Mouse (Mus musculus) embryonic facial prominence, embryonic 10.5 days (tissue): Measurements from ENCODE around the gene Ucp3. TPM values are rescaled to one million over a fixed set of nuclear protein-coding genes. Genes with fewer than 3 reads are reported as not detected.

Experiments
- DNase-seq: peaks from one replicate; pipeline ENCODE4 v3.0.0-alpha.2; 2017; ENCODE audit warnings: low spot score
- H3K27ac ChIP-seq: fragments of 300-500 bp; sonication (generic); replicated peaks from 2 replicates; pipeline ENCODE4 v1.5.1; 2016; ENCODE audit warnings: mild to moderate bottlenecking
- H3K27me3 ChIP-seq: fragments of 300-500 bp; sonication (generic); replicated peaks from 2 replicates; pipeline ENCODE4 v1.6.1; 2016; ENCODE audit warnings: low read depth, mild to moderate bottlenecking; ENCODE audit not compliant: poor library complexity, severe bottlenecking
- H3K36me3 ChIP-seq: fragments of 300-500 bp; sonication (generic); replicated peaks from 2 replicates; pipeline ENCODE4 v1.6.1; 2016; ENCODE audit warnings: mild to moderate bottlenecking, moderate library complexity
- H3K4me1 ChIP-seq: fragments of 300-500 bp; sonication (generic); 2 replicates; pipeline ENCODE4 v1.6.1; 2016
- H3K4me3 ChIP-seq: fragments of 300-500 bp; sonication (generic); 2 replicates; pipeline ENCODE4 v1.5.1; 2016; ENCODE audit warnings: mild to moderate bottlenecking, moderate library complexity
- H3K9me3 ChIP-seq: fragments of 300-500 bp; sonication (generic); 2 replicates; pipeline ENCODE4 v1.6.1; 2016; ENCODE audit warnings: mild to moderate bottlenecking
- WGBS: fragments of 180-500 bp; shearing (Covaris S2); methylation state at CpG from one replicate; pipeline ENCODE4 v1.1.7; 2016; 5-methylcytosine and 5-hydroxymethylcytosine counted together
- polyA plus RNA-seq: library from polyadenylated mRNA; unstranded; fragments of >200 nt; fragmentation: Nextera tagmentation; extraction: Ambion mirVana; gene quantifications from 2 replicates; pipeline ENCODE4 v1.2.1, GENCODE M21; 2016

Gene Ucp3
- polyA plus RNA-seq, 1 experiment from 2014 or later = 0.11 TPM

DNA sequence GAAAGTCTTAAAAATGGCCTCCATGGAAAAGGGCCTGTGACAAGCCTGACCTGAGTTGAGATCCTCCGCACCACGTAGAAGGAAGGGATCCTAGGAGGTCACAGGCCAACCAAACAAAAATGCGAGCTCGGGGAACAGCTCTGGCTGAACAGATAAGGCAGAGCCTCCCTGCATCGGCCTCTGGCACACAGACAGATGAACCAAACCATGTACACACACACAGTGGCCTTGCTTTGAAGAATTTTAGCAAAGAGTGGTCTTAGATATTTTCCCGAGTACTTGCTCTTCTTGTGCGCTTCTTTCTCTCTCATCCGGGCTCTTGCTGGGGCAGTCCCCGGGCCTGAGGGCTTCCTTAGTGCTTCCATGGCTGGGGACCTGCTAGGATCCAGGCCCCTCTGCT lies 9.6 kb upstream of the Ucp3 start:
- H3K4me1 ChIP-seq = no peaks in the 10 kb centered on the region
- H3K27me3 ChIP-seq = no peaks in the 10 kb centered on the region
- no peak overlapping the region for H3K4me3 ChIP-seq
- H3K27ac ChIP-seq = no peak overlapping the region
- H3K9me3 ChIP-seq = no peaks in the 10 kb centered on the region
- no peak for DNase-seq
- peaks cover 93% of the 10 kb centered on the region for H3K36me3 ChIP-seq
- WGBS = 75% methylated on average over 9 of the region's 9 CpGs

DNA sequence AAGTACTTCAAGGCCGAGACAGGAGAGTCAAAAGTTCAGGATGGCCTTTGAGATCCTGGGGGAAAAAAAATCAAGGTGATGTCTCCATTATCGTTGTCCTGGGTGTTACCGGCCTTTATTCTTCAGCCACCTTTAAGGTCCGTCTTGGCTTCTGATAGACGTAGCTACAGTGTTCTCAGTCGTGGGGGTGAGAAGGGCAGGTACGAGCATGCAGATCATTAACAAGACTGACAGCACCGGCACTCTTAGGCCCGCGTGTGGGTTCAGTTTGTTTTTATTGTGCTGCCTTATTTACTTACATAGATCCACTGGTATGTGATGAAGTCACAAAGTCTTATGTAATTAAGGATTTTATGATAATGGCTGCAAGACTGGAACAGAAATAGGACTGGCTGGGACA lies 9.0 kb upstream of the Ucp3 start:
- H3K4me3 ChIP-seq = no peak overlapping the region
- no peak overlapping the region for H3K27ac ChIP-seq
- no peaks in the 10 kb centered on the region for H3K9me3 ChIP-seq
- no peaks in the 10 kb centered on the region for H3K27me3 ChIP-seq
- H3K36me3 ChIP-seq = peaks cover 94% of the 10 kb centered on the region
- no peak for DNase-seq
- WGBS = 86% methylated on average over 10 of the region's 10 CpGs
- H3K4me1 ChIP-seq = no peaks in the 10 kb centered on the region

DNA sequence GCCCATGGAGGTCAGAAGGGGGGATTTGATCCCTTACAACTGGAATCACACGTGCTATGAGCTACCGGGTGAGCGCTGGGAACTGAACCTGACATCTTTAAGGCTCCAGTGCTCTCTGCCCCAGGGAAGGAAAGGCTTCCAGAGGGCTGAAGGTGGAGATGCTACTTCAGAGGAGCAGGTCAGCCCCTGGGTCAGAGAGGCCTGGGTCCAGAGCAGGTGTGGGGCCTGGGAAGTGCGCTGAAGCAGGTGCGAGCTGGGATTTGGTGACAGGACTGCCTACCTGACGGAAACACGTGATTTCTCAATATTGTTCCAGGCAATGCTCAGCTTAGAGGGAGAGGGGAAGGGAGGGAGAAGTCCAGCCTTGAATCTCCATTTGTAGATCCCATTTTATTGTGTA lies 8.5 kb upstream of the Ucp3 start:
- 91% methylated on average over 7 of the region's 7 CpGs for WGBS
- Histone ChIP-seq H3K4me3 (no peak overlapping the region), H3K27ac (no peak overlapping the region), H3K4me1 (no peaks in the 10 kb centered on the region), H3K27me3 (no peaks in the 10 kb centered on the region), H3K9me3 (no peaks in the 10 kb centered on the region), H3K36me3 (peaks cover 94% of the 10 kb centered on the region)
- DNase-seq = no peak

DNA sequence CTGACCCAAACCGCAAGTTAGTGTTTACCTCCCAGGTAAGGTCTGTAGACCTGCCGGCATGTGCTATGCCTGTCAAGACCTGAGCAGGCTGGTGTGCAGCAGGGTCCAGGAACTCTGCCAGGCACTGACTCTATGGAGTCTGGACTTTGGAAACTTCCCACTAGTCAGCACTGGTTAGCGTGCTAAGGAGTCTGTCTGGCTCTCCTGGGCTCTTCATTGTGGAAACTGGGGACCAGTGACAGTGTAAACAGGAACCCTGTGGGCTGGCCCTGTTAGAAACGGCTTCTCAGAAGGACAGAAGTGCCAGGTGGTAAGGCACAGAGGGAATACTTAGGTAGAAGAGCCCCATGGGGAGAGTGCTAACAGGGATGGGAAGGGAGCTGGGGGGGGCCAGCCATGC lies 7.5 kb upstream of the Ucp3 start:
- WGBS = 87% methylated on average over 4 of the region's 4 CpGs
- H3K36me3 ChIP-seq = peaks cover 94% of the 10 kb centered on the region
- DNase-seq = no peak
- H3K27ac ChIP-seq = peak overlapping the region; percentile 72
- no peaks in the 10 kb centered on the region for H3K27me3 ChIP-seq
- H3K4me1 ChIP-seq = no peaks in the 10 kb centered on the region
- H3K9me3 ChIP-seq = no peaks in the 10 kb centered on the region
- H3K4me3 ChIP-seq = no peak overlapping the region

DNA sequence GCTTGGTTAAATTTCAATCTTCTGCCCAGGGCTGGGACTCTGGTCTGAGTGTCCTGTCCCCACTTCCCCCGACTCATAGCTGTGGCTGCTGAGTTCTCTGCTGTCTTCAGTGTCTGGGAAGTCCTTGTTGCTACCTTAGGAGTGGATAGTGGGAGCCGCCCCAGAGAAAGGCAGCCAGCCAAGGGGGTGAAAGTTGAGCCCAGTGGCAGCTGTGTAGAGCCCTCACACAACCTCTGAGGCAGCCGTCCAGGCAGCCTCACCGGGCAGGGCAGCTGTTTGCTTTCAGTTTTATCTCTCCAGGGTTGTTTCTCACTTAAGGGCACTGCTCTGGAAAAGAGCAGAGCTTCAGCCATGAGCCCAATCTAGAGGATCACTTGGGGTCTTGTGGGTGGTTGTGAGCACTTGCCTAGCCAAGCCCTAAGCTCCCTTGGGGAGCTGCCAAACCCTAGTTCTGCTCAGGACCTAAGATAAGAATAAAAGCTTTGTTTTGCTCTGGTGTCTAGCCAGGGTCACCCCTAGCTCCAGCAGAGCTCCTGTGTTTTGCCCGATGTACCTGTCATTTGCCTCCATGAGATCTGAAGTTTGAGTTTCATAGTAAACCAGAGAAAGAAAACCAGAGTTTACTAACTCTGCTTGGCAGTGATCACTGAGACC lies 7.0 kb upstream of the Ucp3 start:
- Histone ChIP-seq H3K9me3 (no peaks in the 10 kb centered on the region), H3K27me3 (no peaks in the 10 kb centered on the region), H3K4me3 (no peak overlapping the region), H3K36me3 (peaks cover 94% of the 10 kb centered on the region), H3K4me1 (no peaks in the 10 kb centered on the region), H3K27ac (peak overlapping the region; percentile 72)
- WGBS = 76% methylated on average over 5 of the region's 5 CpGs
- no peak for DNase-seq

DNA sequence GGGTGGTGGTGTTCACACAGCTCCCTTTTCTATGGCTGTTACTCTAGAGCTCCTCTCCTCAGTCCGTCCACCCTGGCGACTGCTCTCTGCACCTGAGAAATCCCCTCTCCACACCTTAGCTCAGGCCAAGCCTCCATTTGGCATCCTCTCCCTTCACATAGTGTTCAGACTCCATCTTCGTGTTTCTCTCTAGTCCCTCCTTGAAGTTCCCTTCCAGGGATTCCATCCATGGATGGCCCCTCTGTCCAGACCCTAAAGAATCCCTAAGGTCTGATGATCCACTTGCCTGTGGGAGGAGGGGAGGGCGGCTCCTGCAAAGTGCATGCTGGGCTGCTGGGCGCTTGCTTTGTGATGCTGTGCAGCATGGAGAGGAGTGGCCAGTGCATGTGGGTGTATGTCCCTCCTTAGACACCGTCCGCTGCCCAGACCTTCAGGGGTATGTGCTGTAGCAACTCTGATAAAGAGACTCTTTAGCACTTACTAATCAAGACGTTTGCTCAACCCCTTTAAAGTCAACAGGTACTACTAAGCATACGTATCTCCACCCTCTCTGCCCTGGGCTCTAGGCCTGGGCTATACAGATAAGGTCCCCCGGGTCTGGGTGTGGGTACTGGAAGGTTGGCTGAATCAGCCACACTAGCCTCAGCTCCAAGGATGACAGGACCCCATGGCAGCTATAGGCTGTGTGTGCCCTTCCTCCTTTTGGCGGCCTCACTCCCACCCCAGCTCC lies 5.8 kb upstream of the Ucp3 start:
- H3K4me1 ChIP-seq = no peaks in the 10 kb centered on the region
- peaks cover 86% of the 10 kb centered on the region for H3K36me3 ChIP-seq
- DNase-seq = no peak
- no peaks in the 10 kb centered on the region for H3K9me3 ChIP-seq
- no peak overlapping the region for H3K4me3 ChIP-seq
- H3K27me3 ChIP-seq = no peaks in the 10 kb centered on the region
- H3K27ac ChIP-seq = no peak overlapping the region
- 87% methylated on average over 11 of the region's 11 CpGs for WGBS

DNA sequence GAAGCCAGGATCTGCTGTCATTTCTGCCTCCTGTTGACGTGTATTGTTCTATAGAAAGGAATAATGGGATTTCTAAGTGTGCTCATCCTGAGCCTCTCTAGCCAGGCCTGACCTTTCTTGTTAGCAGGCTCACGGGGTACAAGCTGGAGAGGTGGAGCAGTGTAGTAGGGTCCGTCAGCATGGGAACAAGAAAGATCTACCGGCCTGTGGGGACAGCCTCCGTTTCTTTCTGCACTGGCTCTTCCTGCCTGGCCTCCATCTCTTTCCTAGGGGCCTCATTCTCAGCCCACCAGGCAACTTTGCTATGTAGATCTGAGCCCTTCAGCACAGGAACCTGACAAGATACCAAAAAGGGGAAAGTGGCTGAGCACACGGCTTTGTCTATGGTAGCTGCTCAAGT lies 4.0 kb upstream of the Ucp3 start:
- Histone ChIP-seq H3K4me1 (no peaks in the 10 kb centered on the region), H3K4me3 (no peak overlapping the region), H3K9me3 (no peaks in the 10 kb centered on the region), H3K36me3 (peaks cover 73% of the 10 kb centered on the region), H3K27me3 (no peaks in the 10 kb centered on the region), H3K27ac (no peak overlapping the region)
- no peak for DNase-seq
- 88% methylated on average over 6 of the region's 6 CpGs for WGBS

DNA sequence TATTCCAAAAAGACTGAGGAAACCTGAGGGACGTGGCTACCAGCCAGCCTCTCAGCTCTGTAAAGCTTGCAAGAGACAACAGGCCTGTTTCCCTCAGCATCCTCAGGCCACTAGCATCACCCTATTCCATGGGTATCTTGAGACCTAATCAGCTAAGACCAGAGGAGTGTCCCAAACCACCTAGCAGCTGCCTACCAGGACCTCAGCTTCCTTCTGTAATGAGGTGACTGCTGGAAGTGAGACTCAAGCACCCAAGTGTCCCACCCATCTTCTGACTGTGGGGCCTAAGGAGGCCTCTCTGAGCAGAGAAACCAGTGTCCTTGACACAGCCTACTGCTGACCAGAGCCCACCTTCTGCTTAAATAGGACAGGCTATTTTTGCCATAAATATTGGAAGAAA lies 3.3 kb upstream of the Ucp3 start:
- 83% methylated on average over 1 of the region's 1 CpGs for WGBS
- H3K4me1 ChIP-seq = no peaks in the 10 kb centered on the region
- peaks cover 66% of the 10 kb centered on the region for H3K36me3 ChIP-seq
- H3K4me3 ChIP-seq = no peak overlapping the region
- H3K27me3 ChIP-seq = no peaks in the 10 kb centered on the region
- no peak for DNase-seq
- no peaks in the 10 kb centered on the region for H3K9me3 ChIP-seq
- H3K27ac ChIP-seq = no peak overlapping the region

DNA sequence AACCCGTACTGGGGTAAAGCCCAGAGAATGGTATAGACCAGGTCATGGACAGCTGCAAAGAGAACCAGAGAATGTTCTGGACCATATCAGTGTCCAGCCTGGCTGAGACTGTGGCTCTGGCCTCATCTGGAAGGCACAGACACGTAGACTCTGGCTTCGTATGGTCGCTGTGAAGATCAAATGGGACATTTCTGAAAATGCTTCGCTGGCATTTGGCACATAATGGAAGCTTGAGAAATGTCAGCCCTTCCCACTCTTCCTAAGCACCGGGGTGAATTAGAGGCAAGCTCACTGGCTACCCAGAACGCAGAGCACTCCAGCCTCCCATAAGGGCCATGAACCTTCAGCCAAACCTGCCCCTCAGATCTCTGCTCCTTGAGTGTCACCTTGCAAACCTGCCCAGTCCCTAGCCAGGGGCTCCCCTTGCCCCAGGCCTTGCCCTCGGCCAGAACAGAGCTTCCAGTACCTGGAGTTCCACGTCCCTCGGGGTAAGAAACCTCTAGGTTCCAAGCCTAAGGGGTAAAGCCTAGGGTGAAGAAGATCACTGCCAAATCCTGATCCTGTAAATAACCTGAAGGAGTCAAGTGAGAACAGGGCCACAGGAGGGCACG lies 1.9 kb upstream of the Ucp3 start:
- Histone ChIP-seq H3K36me3 (peaks cover 52% of the 10 kb centered on the region), H3K4me1 (no peaks in the 10 kb centered on the region), H3K27ac (no peak overlapping the region), H3K9me3 (no peaks in the 10 kb centered on the region), H3K4me3 (no peak overlapping the region), H3K27me3 (no peaks in the 10 kb centered on the region)
- no peak for DNase-seq
- WGBS = 89% methylated on average over 11 of the region's 11 CpGs

DNA sequence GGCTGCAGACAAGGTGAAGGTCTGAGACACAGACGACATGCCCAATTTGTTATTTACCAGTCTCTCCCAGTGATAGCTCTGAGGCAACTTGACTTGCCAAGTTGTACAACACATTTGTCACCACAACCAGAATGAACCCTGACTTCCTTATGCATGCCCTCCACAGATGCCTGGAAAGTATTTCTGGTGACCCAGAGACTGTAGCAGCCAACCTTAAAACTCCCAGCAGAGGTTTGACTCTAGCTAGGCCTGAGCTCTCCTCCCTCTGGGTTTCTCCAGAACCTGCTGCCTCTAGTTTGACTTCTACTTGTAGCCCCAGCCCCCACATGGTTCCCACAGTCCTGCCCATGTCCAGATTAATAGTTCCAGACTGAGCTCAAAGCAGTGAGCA lies 1.4 kb upstream of the Ucp3 start:
- H3K36me3 ChIP-seq = peaks cover 47% of the 10 kb centered on the region
- H3K9me3 ChIP-seq = no peaks in the 10 kb centered on the region
- 91% methylated on average over 1 of the region's 1 CpGs for WGBS
- H3K4me3 ChIP-seq = no peak overlapping the region
- no peak overlapping the region for H3K27ac ChIP-seq
- H3K4me1 ChIP-seq = no peaks in the 10 kb centered on the region
- DNase-seq = no peak
- H3K27me3 ChIP-seq = no peaks in the 10 kb centered on the region

DNA sequence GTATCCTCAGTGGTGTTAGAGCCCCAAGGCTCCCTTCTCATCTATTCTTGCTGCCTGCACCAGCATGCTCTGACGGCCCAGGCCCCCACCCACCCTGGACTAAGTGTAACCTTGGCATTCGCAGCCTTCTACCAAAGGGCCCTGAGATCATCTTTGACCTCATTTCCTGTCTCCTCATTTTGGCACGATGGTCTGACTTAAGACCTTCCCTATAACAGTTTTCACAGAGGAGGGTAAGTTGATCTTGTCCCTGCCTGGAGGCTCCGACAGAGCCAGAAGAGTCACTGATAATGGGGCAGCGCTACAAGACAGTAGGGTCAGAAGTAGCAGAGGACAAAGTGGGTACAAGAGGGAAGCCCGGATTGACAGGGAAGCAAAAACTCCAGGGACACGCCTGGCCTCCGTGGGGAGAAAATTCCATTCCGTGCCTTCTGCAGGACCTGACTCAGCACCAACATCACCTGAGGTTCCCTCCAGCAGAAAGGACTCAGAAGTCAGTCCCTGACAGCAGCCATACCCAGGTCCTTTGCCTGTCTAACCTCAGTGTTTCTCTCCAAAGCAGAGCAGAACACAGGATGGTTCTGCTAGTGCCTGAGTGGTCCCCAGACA lies 1.2 kb downstream of the Ucp3 start:
- Histone ChIP-seq H3K4me1 (no peaks in the 10 kb centered on the region), H3K27me3 (no peaks in the 10 kb centered on the region), H3K27ac (no peak overlapping the region), H3K9me3 (no peaks in the 10 kb centered on the region), H3K4me3 (no peak overlapping the region), H3K36me3 (peaks cover 21% of the 10 kb centered on the region)
- WGBS = 83% methylated on average over 9 of the region's 9 CpGs
- DNase-seq = no peak

DNA sequence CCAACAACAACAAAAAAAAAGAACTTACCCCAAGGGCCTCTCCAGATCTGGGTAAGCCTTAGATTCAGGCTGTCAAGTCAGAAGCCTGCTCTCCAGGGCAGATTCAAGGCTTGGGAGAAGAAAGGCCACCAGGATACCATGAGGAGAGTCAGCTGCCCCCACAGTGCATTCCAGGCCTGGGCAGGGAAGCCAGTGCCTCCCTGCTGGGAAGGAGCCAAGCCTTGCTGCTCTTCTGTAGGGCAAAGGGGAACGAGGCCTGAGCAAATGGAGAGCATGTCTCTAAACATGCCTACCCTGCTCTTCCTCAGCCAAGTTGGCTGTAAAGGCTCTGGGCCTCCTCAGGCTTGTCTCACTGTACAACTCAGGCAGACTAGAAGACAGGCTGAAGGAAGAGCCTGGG lies 1.9 kb downstream of the Ucp3 start:
- 64% methylated on average over 1 of the region's 1 CpGs for WGBS
- 0 out of 2 replicates have a peak, but pooled peaks cover 3% of the 10 kb centered on the region for H3K27me3 ChIP-seq

More for the DNA sequence above, 1.9 kb downstream of the Ucp3 start:
- H3K4me3 ChIP-seq = no peak overlapping the region
- H3K4me1 ChIP-seq = no peaks in the 10 kb centered on the region
- H3K9me3 ChIP-seq = no peaks in the 10 kb centered on the region
- H3K36me3 ChIP-seq = peaks cover 14% of the 10 kb centered on the region
- DNase-seq = no peak
- no peak overlapping the region for H3K27ac ChIP-seq
